In genomic region chr17:46056288-46056687, GRCm38 (mm10) we compare ENCODE assay signal across 17 mouse cellular contexts. TPM values are rescaled to one million over a fixed set of nuclear protein-coding genes. Genes with fewer than 3 reads are reported as not detected.
A peak's percentile ranks its signal among the peaks of the same experiment; 100 is the strongest.
DNase-seq lines count a peak whose midpoint lies in the region; ATAC-seq and TF ChIP-seq lines count a peak whose summit lies in the region.
"Had no signal": no experiment of that assay in that cellular context is flagged by ENCODE, and none has a peak within 500 bp of the region (broad histone marks: within the 10 kb centered on the region; RNA-seq: fewer than 3 reads in every experiment).

No protein-coding gene starts in this region.

- DNase-seq in cerebellum, postnatal 14 days: peak; percentile 56 to 68
- DNase-seq in cerebellum, adult 11-12 months: no peak
- DNase-seq in kidney, postnatal 25 days: peak; percentile 20 to 67
- no peak for DNase-seq in kidney, postnatal 4 days
- no peak for DNase-seq in stomach, postnatal 0 days (ENCODE audit: low spot score)
- no peak for DNase-seq in heart, adult 11 months
- DNase-seq: B cell, adult 2 months; cerebellum, adult 9-11 months; gastrocnemius, postnatal 36 days; layer of hippocampus, adult 9-11 months; liver, embryonic 13.5 days; right cerebral cortex, adult 18-20 months had no signal

- TF ChIP-seq EP300 in stomach, postnatal 0 days (optimal IDR thresholded peaks at IDR 0.05): no peak

- TF ChIP-seq CTCF in stomach, postnatal 0 days (IDR thresholded peaks at IDR 0.05; ENCODE audit: low read depth): no peak

- H3K27me3 ChIP-seq in stomach, embryonic 14.5 days (ENCODE audit: control insufficient read depth, insufficient read depth, low read length): no peaks in the 10 kb centered on the region
- H3K27me3 ChIP-seq in stomach, postnatal 0 days (ENCODE audit: control insufficient read depth, insufficient read depth, low read length): no peaks in the 10 kb centered on the region
- peaks cover 12% of the 10 kb centered on the region; the same call in 1 of the 2 replicates for H3K27me3 ChIP-seq in heart, embryonic 12.5 days (replicated peaks)
- H3K27me3 ChIP-seq: liver, embryonic 13.5 days had no signal

- H3K27ac ChIP-seq in stomach, embryonic 14.5 days (ENCODE audit: low read length): peak overlapping the region; percentile 30; the same call in 1 of the 2 replicates
- H3K27ac ChIP-seq in stomach, postnatal 0 days (replicated peaks): no peak overlapping the region
- H3K27ac ChIP-seq in heart, embryonic 12.5 days (ENCODE audit: poor library complexity, severe bottlenecking): no peak overlapping the region
- H3K27ac ChIP-seq: hindbrain, postnatal 0 days; liver, embryonic 13.5 days; macrophage had no signal

- peaks cover 7% of the 10 kb centered on the region; the same call in 1 of the 2 replicates for H3K4me1 ChIP-seq in stomach, embryonic 14.5 days (ENCODE audit: control insufficient read depth, insufficient read depth, low read length)
- H3K4me1 ChIP-seq in stomach, postnatal 0 days (replicated peaks; ENCODE audit: control insufficient read depth, insufficient read depth): no peaks in the 10 kb centered on the region
- H3K4me1 ChIP-seq in heart, embryonic 12.5 days (replicated peaks): peaks cover 9% of the 10 kb centered on the region; the same call in 1 of the 2 replicates

- no peaks in the 10 kb centered on the region for H3K36me3 ChIP-seq in stomach, embryonic 14.5 days (ENCODE audit: control insufficient read depth, insufficient read depth, low read length)
- H3K36me3 ChIP-seq in stomach, postnatal 0 days (ENCODE audit: control insufficient read depth, insufficient read depth, low read length): no peaks in the 10 kb centered on the region
- H3K36me3 ChIP-seq in heart, embryonic 12.5 days: no peaks in the 10 kb centered on the region
- H3K36me3 ChIP-seq: liver, embryonic 13.5 days had no signal

- H3K9me3 ChIP-seq in stomach, embryonic 14.5 days (ENCODE audit: control insufficient read depth, low read depth, low read length): no peaks in the 10 kb centered on the region
- H3K9me3 ChIP-seq in stomach, postnatal 0 days (ENCODE audit: control insufficient read depth, low read length): no peaks in the 10 kb centered on the region
- H3K9me3 ChIP-seq in heart, embryonic 12.5 days (replicated peaks): no peaks in the 10 kb centered on the region
- H3K9me3 ChIP-seq: liver, embryonic 13.5 days had no signal

- H3K9ac ChIP-seq in stomach, embryonic 14.5 days (replicated peaks; ENCODE audit: low read depth, low read length): no peak overlapping the region
- no peak overlapping the region for H3K9ac ChIP-seq in stomach, postnatal 0 days (ENCODE audit: low read length)
- H3K9ac ChIP-seq in heart, embryonic 12.5 days: no peak overlapping the region
- H3K9ac ChIP-seq: liver, embryonic 13.5 days had no signal

- no peak for ATAC-seq in stomach, embryonic 14.5 days (ENCODE audit: insufficient number of reproducible peaks, insufficient read depth, low FRiP score, low read depth)
- ATAC-seq in stomach, postnatal 0 days (ENCODE audit: low FRiP score, low TSS enrichment): no peak
- ATAC-seq in heart, embryonic 12.5 days (ENCODE audit: insufficient number of reproducible peaks, low FRiP score): no peak
- ATAC-seq: forebrain, embryonic 16.5 days; hindbrain, postnatal 0 days had no signal

- 58% methylated on average over 7 of the region's 7 CpGs for WGBS in stomach, embryonic 14.5 days
- 59% methylated on average over 7 of the region's 7 CpGs for WGBS in stomach, postnatal 0 days
- 70% methylated on average over 7 of the region's 7 CpGs for WGBS in heart, embryonic 12.5 days

- no peak overlapping the region for H3K4me3 ChIP-seq in stomach, embryonic 14.5 days (ENCODE audit: low read depth, low read length)
- H3K4me3 ChIP-seq in stomach, postnatal 0 days (ENCODE audit: low read depth, low read length): no peak overlapping the region
- H3K4me3 ChIP-seq in heart, embryonic 12.5 days: no peak overlapping the region
- H3K4me3 ChIP-seq: liver, embryonic 13.5 days had no signal

- H3K4me2 ChIP-seq in stomach, embryonic 14.5 days (replicated peaks; ENCODE audit: low read depth, low read length): no peak overlapping the region
- H3K4me2 ChIP-seq in stomach, postnatal 0 days (replicated peaks; ENCODE audit: low read depth): no peak overlapping the region
- no peak overlapping the region for H3K4me2 ChIP-seq in heart, embryonic 12.5 days
- H3K4me2 ChIP-seq: liver, embryonic 13.5 days had no signal

RNA-seq across cellular contexts. Expression of gene Vegfa, which starts 24.1 kb away (rescaled TPM):
- polyA plus RNA-seq in stomach, embryonic 14.5 days (2014; fragmentation: Nextera tagmentation; extraction: Ambion mirVana): 6.8 and 8.1 TPM in 2 replicates
- 2.4 and 3.1 TPM in 2 replicates for polyA plus RNA-seq in stomach, postnatal 0 days (2015; fragmentation: Nextera tagmentation; extraction: Ambion mirVana)
- polyA plus RNA-seq in heart, embryonic 12.5 days (2016; fragmentation: Nextera tagmentation; extraction: Ambion mirVana): 6.5 and 6.9 TPM in 2 replicates

RNA-seq across cellular contexts. Expression of gene Mrps18a, which starts 54.5 kb away (rescaled TPM):
- 132 and 141 TPM in 2 replicates for polyA plus RNA-seq in stomach, embryonic 14.5 days (2014; fragmentation: Nextera tagmentation; extraction: Ambion mirVana)
- polyA plus RNA-seq in stomach, postnatal 0 days (2015; fragmentation: Nextera tagmentation; extraction: Ambion mirVana): 94.9 and 99.0 TPM in 2 replicates
- polyA plus RNA-seq in heart, embryonic 12.5 days (2016; fragmentation: Nextera tagmentation; extraction: Ambion mirVana): 121 and 125 TPM in 2 replicates

Comparison
In these comparisons a context has a peak if more than half of its experiments do, and no peak if none do; other contexts are left out.
1. DNase-seq: peak in cerebellum, postnatal 14 days (2 of 2) and kidney, postnatal 25 days (2 of 2); none in cerebellum, adult 11-12 months (single experiment), kidney, postnatal 4 days (0 of 2), stomach, postnatal 0 days (single experiment) and heart, adult 11 months (single experiment).